Mouse (Mus musculus) NIH3T3 (cell line): ENCODE results near the gene Gstt4.
A peak's percentile ranks its signal among the peaks of the same experiment; 100 is the strongest.

Source experiments
- DNase-seq: peaks from one replicate; pipeline ENCODE4 v3.0.0-alpha.2; 2012; ENCODE audit warnings: low read depth

Gene Gstt4

DNA sequence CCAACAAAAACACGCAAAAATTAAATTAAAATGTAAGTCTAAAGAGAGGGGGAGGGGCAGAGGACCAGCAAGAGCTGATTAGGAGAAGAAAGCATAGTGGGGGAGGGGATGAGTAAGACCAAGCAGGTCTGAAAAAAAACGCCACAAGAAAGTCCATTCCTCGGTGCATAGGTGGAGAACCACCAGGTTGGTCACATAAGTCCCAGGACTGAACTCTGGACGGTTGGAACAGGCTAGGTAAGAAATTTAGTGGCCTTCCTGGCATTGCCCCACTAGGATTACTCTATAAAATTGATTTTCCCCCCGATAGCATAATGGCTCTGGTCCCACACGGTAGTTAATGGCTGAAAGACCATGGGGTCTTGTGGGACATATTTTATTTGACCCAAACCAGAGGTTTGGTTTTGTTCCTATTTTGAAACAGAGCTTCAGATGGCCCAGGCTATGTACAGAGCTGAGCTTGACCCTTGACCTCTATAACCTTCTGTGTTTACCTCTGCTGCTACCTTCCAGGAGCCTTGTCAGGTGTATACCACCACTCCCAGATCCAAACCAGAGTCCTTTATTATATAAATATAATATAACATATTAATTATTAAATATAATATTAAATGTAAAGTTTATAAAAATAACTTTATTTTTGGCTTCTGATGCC is 33.1 kb downstream of the Gstt4 start:
- no peak for DNase-seq

DNA sequence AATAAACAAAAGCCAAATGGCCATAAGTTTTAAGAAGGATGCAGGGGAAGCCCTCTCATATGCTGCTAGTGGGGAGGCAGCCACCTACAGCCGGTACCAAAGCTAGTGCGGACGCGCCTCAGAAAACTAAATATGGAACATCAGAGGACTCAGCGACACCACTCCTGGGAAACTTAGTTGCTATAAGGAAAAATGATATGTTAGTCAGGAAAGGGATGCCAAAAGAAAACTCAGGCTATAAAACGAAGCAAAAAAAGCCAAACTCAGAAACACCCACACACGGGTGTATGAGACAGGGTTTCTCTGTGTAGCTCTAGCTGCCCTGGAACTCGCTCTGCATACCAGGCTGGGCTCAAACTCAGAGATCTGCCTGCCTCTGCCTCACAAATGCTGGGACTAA is 34.1 kb downstream of the Gstt4 start:
- no peak for DNase-seq

DNA sequence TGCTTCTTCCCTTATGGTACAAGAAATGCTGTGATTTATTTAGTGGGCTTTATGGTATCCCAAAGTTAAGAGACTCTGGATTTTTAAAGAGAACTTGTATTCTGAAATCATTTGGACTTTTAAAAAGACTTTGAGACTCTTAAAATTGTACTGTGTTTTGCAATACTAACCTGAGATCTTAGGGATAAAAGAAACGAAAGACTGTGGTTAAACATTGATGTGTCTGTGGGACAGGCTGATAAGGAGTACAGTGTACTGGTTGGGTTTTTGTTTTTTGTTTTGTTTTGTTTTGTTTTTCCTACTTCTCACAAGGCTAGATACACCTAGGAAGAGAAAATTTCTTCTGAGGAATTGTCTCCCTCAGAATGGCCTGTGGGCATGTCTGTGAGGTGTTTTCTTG is 36.9 kb downstream of the Gstt4 start:
- DNase-seq = no peak

GRCm38 (mm10) chr10:75780769-75781578 is 41.4 kb downstream of the Gstt4 start, which contains the start of the genes Gm20441 and Gstt3:
Gene Gm20441 (minus strand): TSS chr10:75780954.
Gene Gstt3 (minus strand): TSS chr10:75781414.
- peak; percentile 79 for DNase-seq

- DNase-seq = no peak
Measured at GRCm38 (mm10) chr10:75779206-75780174, 42.9 kb downstream of the Gstt4 start.

DNA sequence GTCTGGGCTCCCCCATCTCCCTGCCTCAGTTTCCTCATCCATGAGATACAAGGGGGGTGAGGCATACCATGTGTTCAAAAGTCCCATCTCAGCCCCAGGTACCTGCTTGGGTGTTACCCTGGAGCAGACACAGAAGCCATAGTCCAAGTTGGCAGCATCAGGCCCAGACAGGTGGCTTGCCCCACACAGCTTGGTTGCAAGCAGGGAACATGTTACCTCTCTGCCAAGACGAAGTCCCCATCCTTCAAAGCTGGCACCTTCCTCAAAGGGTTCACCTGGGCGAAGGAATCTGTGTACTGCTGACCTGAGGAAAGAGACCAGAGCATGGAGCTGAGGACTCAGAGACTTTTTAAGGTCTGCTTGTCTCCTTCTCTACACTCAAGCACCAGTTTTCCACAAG is 44.5 kb downstream of the Gstt4 start:
- DNase-seq = no peak

- DNase-seq = no peak
Measured at GRCm38 (mm10) chr10:75776562-75776961, 45.8 kb downstream of the Gstt4 start.

DNA sequence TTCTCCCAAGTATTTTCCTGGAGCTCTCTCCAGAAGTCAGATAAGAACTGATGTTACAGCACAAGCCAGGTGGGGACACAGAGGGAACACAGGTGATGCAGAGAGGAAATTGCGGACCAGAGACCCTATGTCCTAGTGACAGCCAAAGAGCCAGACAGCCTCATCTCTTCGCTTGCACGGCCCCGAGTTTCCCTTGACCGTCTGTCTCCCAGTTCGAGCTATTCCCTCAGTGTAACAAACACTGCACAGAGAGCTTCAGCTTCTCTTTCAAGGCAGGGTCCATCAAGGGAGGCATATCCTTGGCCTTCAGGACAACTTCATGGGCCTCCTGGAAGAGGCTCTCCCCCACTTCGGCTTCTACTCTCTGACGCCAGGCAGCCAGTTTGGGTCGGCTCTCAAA is 47.8 kb downstream of the Gstt4 start:
- no peak for DNase-seq

DNA sequence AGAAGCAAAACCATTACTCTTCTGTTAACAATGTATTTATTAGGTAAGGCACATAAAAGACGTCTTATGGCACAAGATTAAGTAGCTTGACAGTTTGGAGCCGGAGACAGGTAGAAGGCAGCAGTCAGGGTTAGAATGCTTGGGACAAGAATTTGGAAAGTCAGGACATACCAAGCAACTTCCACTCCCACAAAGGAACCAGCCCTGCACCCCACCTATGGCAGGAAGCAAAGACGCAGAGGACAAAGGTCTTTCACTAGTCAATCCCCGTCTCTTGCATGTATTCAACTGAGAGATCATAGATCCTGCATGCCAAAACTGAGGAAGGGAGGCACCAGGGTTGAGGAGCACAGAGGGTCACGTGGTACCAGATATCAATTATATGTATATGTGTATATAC is 48.2 kb downstream of the Gstt4 start:
- DNase-seq = no peak

DNA sequence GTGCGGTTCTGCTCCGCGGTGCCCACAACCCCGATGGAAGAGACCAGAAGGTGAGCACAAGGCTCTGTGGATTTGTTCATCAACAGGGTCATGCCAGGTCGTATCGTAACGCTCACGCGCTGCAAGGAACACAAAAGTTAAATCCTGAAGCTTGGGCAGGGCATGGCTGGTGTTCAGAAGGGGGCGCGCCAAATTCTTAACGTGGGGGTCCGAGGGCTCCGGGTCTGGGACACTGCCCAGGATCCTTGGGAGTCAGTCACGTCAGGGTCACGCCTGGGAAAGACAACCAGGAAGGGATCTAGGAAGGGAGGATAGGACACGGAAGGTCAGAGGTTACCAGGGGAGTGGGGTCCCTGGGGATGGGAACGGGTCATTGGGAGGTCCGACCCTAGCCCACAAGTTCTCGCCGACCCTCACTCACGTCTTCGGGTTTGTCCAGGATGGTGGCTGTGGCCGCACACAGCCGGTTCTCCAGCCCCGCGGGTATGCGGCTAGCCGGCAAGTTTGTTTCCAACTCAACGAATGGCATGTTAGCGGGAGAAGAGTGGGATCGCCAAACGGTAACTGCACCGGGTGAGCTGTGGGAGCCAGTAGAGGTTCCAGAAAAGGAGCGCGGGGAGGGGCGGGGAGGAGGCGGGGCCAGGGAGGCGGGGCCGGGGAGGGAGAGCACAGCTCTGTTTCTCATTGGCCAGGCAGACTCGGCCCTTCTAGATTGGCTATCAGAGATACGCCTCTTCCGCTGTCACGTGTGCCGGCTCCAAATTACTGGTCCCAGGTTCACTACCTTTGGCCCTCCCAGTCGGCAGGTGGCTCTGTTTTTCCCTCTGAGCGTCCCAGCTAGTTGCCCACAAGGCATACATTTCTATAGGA is 49.3 kb downstream of the Gstt4 start, which contains the start of gene Ddt:
Gene Ddt (minus strand): TSS at position 620 of the 870 bp plus-strand sequence.
- peak; percentile 92 for DNase-seq

DNA sequence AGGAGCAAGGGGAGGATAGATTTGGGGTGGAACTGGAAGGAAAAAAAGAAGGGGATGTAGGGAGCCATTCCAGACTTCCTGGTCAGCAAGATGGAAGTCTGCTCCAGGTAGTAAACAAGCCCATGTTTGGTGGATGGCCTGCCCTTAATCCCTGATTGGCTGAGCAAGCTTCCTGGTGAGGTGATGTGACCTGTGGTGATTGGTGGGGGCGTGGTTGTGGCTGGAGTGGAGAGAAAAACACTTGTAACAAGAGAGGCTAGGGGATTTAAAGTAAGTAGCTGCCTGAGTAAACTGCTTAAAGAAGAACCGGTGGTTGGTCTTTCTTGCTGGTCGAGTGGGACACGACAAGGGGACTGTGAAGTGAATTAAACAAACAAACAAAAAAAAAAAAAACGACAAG is 54.6 kb downstream of the Gstt4 start:
- peak; percentile 46 for DNase-seq

DNA sequence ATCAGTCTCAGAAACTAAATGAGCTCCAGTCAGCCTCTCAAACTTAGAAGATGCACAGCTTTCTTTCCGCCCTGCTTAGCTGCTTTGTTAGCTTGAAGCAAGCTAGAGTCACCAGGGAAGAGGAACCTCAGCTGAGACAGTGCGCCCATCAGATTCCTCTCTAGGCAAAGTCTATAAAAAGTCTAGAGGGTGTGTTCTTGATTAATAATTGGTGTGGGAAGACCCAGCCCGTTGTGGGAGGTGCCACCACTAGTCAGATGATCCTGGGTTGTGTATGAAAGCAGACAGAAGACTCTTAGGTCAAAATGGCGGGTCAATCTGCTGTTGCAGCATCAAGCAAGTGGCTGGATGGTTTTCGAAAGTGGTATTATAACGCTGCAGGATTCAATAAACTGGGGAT is 55.5 kb downstream of the Gstt4 start:
- DNase-seq = peak; percentile 21
